Mouse (Mus musculus): ENCODE results near the gene Tfap2b. TPM values are rescaled to one million over a fixed set of nuclear protein-coding genes. Genes with fewer than 3 reads are reported as not detected.

Gene Tfap2b
- total and polyA plus RNA-seq, 2 experiments from 2014 or later: not detected

DNA sequence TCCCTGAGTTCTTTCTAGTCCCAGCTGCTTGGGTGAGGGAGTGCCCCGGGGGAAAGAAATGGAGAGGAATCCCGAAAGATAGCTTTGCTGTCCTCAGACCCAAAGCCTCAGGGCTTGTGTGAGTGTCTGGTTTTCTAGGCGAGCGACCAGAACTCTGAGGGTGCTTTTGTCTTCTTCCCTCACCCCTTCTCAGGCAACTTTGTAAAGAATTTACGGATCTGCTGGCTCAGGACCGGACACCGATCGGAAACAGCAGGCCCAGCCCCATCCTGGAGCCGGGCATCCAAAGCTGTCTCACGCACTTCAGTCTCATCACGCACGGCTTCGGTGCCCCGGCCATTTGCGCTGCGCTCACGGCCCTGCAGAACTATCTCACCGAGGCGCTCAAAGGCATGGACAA is 25.1 kb downstream of the Tfap2b start:
- TF ChIP-seq CTCF (IDR thresholded peaks at IDR 0.05; ENCODE audit: low read depth): no peak
- TF ChIP-seq EP300 (IDR thresholded peaks at IDR 0.05; ENCODE audit: low read depth): no peak
- Histone ChIP-seq H3K27me3 (ENCODE audit: control insufficient read depth, insufficient read depth, low read length) (peaks cover 88% of the 10 kb centered on the region), H3K9ac (replicated peaks; ENCODE audit: low read depth, low read length) (no peak overlapping the region), H3K27ac (ENCODE audit: low read depth) (no peak overlapping the region), H3K4me2 (ENCODE audit: low read depth, low read length) (no peak overlapping the region), H3K9me3 (replicated peaks; ENCODE audit: control insufficient read depth, low read length) (no peaks in the 10 kb centered on the region), H3K36me3 (replicated peaks; ENCODE audit: control insufficient read depth, insufficient read depth, low read length) (no peaks in the 10 kb centered on the region), H3K4me1 (ENCODE audit: control insufficient read depth, insufficient read depth) (no peaks in the 10 kb centered on the region), H3K4me3 (ENCODE audit: low read depth, low read length) (no peak overlapping the region)
- WGBS: 2% methylated on average over 19 of the region's 19 CpGs
- ATAC-seq (ENCODE audit: insufficient read depth, low read depth) (no peak), DNase-seq (ENCODE audit: low spot score) (no peak)

GRCm38 (mm10) chr1:19234432-19235205 is 25.9 kb downstream of the Tfap2b start:
- H3K27me3 ChIP-seq (ENCODE audit: control insufficient read depth, insufficient read depth, low read length): peaks cover 87% of the 10 kb centered on the region
- no peak overlapping the region for H3K27ac ChIP-seq (ENCODE audit: low read depth)
- H3K4me3 ChIP-seq (ENCODE audit: low read depth, low read length): no peak overlapping the region
- H3K4me2 ChIP-seq (ENCODE audit: low read depth, low read length): no peak overlapping the region
- H3K9me3 ChIP-seq (replicated peaks; ENCODE audit: control insufficient read depth, low read length): no peaks in the 10 kb centered on the region
- no peaks in the 10 kb centered on the region for H3K36me3 ChIP-seq (replicated peaks; ENCODE audit: control insufficient read depth, insufficient read depth, low read length)
- no peak for TF ChIP-seq EP300 (IDR thresholded peaks at IDR 0.05; ENCODE audit: low read depth)
- TF ChIP-seq CTCF (IDR thresholded peaks at IDR 0.05; ENCODE audit: low read depth): no peak
- WGBS: 3% methylated on average over 31 of the region's 31 CpGs
- DNase-seq (ENCODE audit: low spot score) (no peak), ATAC-seq (ENCODE audit: insufficient read depth, low read depth) (no peak)
- no peak overlapping the region for H3K9ac ChIP-seq (replicated peaks; ENCODE audit: low read depth, low read length)
- no peaks in the 10 kb centered on the region for H3K4me1 ChIP-seq (ENCODE audit: control insufficient read depth, insufficient read depth)

GRCm38 (mm10) chr1:19236051-19236450 is 27.3 kb downstream of the Tfap2b start:
- ATAC-seq (ENCODE audit: insufficient read depth, low read depth): no peak
- no peaks in the 10 kb centered on the region for H3K36me3 ChIP-seq (replicated peaks; ENCODE audit: control insufficient read depth, insufficient read depth, low read length)
- DNase-seq (ENCODE audit: low spot score): no peak
- H3K4me3 ChIP-seq (ENCODE audit: low read depth, low read length): no peak overlapping the region
- no peaks in the 10 kb centered on the region for H3K4me1 ChIP-seq (ENCODE audit: control insufficient read depth, insufficient read depth)
- no peak overlapping the region for H3K9ac ChIP-seq (replicated peaks; ENCODE audit: low read depth, low read length)
- TF ChIP-seq CTCF (IDR thresholded peaks at IDR 0.05; ENCODE audit: low read depth) (no peak), EP300 (IDR thresholded peaks at IDR 0.05; ENCODE audit: low read depth) (no peak)
- WGBS: 1% methylated on average over 5 of the region's 5 CpGs
- no peak overlapping the region for H3K4me2 ChIP-seq (ENCODE audit: low read depth, low read length)
- no peaks in the 10 kb centered on the region for H3K9me3 ChIP-seq (replicated peaks; ENCODE audit: control insufficient read depth, low read length)
- peaks cover 92% of the 10 kb centered on the region for H3K27me3 ChIP-seq (ENCODE audit: control insufficient read depth, insufficient read depth, low read length)
- H3K27ac ChIP-seq (ENCODE audit: low read depth): no peak overlapping the region

- Histone ChIP-seq H3K9me3 (replicated peaks; ENCODE audit: control insufficient read depth, low read length) (no peaks in the 10 kb centered on the region), H3K4me1 (ENCODE audit: control insufficient read depth, insufficient read depth) (no peaks in the 10 kb centered on the region), H3K36me3 (replicated peaks; ENCODE audit: control insufficient read depth, insufficient read depth, low read length) (no peaks in the 10 kb centered on the region), H3K27me3 (ENCODE audit: control insufficient read depth, insufficient read depth, low read length) (peaks cover 91% of the 10 kb centered on the region), H3K4me2 (ENCODE audit: low read depth, low read length) (no peak overlapping the region), H3K4me3 (ENCODE audit: low read depth, low read length) (no peak overlapping the region), H3K9ac (replicated peaks; ENCODE audit: low read depth, low read length) (no peak overlapping the region), H3K27ac (ENCODE audit: low read depth) (no peak overlapping the region)
- ATAC-seq (ENCODE audit: insufficient read depth, low read depth) (no peak), DNase-seq (ENCODE audit: low spot score) (no peak)
- TF ChIP-seq EP300 (IDR thresholded peaks at IDR 0.05; ENCODE audit: low read depth) (no peak), CTCF (IDR thresholded peaks at IDR 0.05; ENCODE audit: low read depth) (no peak)
- WGBS: 2% methylated on average over 21 of the region's 21 CpGs
These were observed 27.9 kb downstream of the Tfap2b start for GRCm38 (mm10) chr1:19236591-19236990.

- no peaks in the 10 kb centered on the region for H3K36me3 ChIP-seq (replicated peaks; ENCODE audit: control insufficient read depth, insufficient read depth, low read length)
- WGBS: 2% methylated on average over 9 of the region's 9 CpGs
- no peak overlapping the region for H3K4me3 ChIP-seq (ENCODE audit: low read depth, low read length)
- no peak overlapping the region for H3K4me2 ChIP-seq (ENCODE audit: low read depth, low read length)
- ATAC-seq (ENCODE audit: insufficient read depth, low read depth) (no peak), DNase-seq (ENCODE audit: low spot score) (no peak)
- no peaks in the 10 kb centered on the region for H3K4me1 ChIP-seq (ENCODE audit: control insufficient read depth, insufficient read depth)
- no peak overlapping the region for H3K9ac ChIP-seq (replicated peaks; ENCODE audit: low read depth, low read length)
- TF ChIP-seq EP300 (IDR thresholded peaks at IDR 0.05; ENCODE audit: low read depth) (no peak), CTCF (IDR thresholded peaks at IDR 0.05; ENCODE audit: low read depth) (no peak)
- H3K27ac ChIP-seq (ENCODE audit: low read depth): no peak overlapping the region
- no peaks in the 10 kb centered on the region for H3K9me3 ChIP-seq (replicated peaks; ENCODE audit: control insufficient read depth, low read length)
- peaks cover 91% of the 10 kb centered on the region for H3K27me3 ChIP-seq (ENCODE audit: control insufficient read depth, insufficient read depth, low read length)
These were observed 28.3 kb downstream of the Tfap2b start for GRCm38 (mm10) chr1:19237061-19237460.
